Mouse (Mus musculus) midbrain, postnatal 0 days (tissue): Measurements from ENCODE around the gene Rph3a. TPM values are rescaled to one million over a fixed set of nuclear protein-coding genes. Genes with fewer than 3 reads are reported as not detected.

Experiments
- ATAC-seq: fragments of 200-750 bp; cut with Nextera tagmentation; 2 replicates; pipeline ENCODE4 v1.8.0; 2017; ENCODE audit warnings: moderate number of reproducible peaks, mild to moderate bottlenecking, moderate TSS enrichment, moderate library complexity; ENCODE audit not compliant: low FRiP score
- DNase-seq: peaks from one replicate; pipeline ENCODE4 v3.0.0-alpha.2; 2015; ENCODE audit warnings: low spot score
- H3K27ac ChIP-seq: fragments of 300-500 bp; sonication (generic); 2 replicates; pipeline ENCODE4 v1.5.1; 2014; ENCODE audit warnings: low read depth, mild to moderate bottlenecking, low read length, mixed read lengths
- H3K27me3 ChIP-seq: fragments of 300-500 bp; sonication (generic); 2 replicates; pipeline ENCODE4 v1.6.1; 2014; ENCODE audit warnings: low read length, control low read depth, mixed read lengths; ENCODE audit not compliant: insufficient read depth
- H3K36me3 ChIP-seq: fragments of 300-500 bp; sonication (generic); 2 replicates; pipeline ENCODE4 v1.6.1; 2014; ENCODE audit warnings: low read length, control low read depth, mixed read lengths; ENCODE audit not compliant: insufficient read depth
- H3K4me1 ChIP-seq: fragments of 300-500 bp; sonication (generic); 2 replicates; pipeline ENCODE4 v1.6.1; 2014; ENCODE audit warnings: mild to moderate bottlenecking, control low read depth, antibody characterized with exemption, low read length, mixed read lengths; ENCODE audit not compliant: insufficient read depth
- H3K4me2 ChIP-seq: fragments of 300-500 bp; sonication (generic); 2 replicates; pipeline ENCODE4 v1.6.1; 2014; ENCODE audit warnings: low read depth, mild to moderate bottlenecking, low read length, mixed read lengths; ENCODE audit not compliant: poor library complexity, severe bottlenecking
- H3K4me3 ChIP-seq: fragments of 300-500 bp; sonication (generic); 2 replicates; pipeline ENCODE4 v1.5.1; 2014; ENCODE audit warnings: low read depth, mild to moderate bottlenecking, low read length, moderate library complexity
- H3K9ac ChIP-seq: fragments of 300-500 bp; sonication (generic); replicated peaks from 2 replicates; pipeline ENCODE4 v1.6.1; 2014; ENCODE audit warnings: mild to moderate bottlenecking, low read length, moderate library complexity, mixed read lengths; ENCODE audit not compliant: poor library complexity, severe bottlenecking
- H3K9me3 ChIP-seq: fragments of 300-500 bp; sonication (generic); 2 replicates; pipeline ENCODE4 v1.6.1; 2016; ENCODE audit warnings: low read length, control low read depth
- CTCF ChIP-seq: IDR thresholded peaks from 2 replicates; pipeline ENCODE4 v1.5.1; 2016; ENCODE audit warnings: antibody characterized with exemption, mild to moderate bottlenecking
- WGBS: fragments of 180-500 bp; shearing (Covaris S2); extraction: QIAGEN DNeasy Blood & Tissue Kit; methylation state at CpG from one replicate; pipeline ENCODE4 v1.1.7; 2014; 5-methylcytosine and 5-hydroxymethylcytosine counted together
- polyA plus RNA-seq: library from polyadenylated mRNA; unstranded; fragments of >200 nt; fragmentation: Nextera tagmentation; extraction: Ambion mirVana; gene quantifications from 2 replicates; pipeline ENCODE4 v1.2.1, GENCODE M21; 2015
- total RNA-seq: library from RNA; depleted of rRNA; stranded (reverse); fragments of >200 nt; gene quantifications from 2 replicates; pipeline ENCODE4 v1.2.3, GENCODE M21; 2014

Gene Rph3a
- total and polyA plus RNA-seq, 2 experiments from 2014 or later = 35.5 to 44.6 TPM

DNA sequence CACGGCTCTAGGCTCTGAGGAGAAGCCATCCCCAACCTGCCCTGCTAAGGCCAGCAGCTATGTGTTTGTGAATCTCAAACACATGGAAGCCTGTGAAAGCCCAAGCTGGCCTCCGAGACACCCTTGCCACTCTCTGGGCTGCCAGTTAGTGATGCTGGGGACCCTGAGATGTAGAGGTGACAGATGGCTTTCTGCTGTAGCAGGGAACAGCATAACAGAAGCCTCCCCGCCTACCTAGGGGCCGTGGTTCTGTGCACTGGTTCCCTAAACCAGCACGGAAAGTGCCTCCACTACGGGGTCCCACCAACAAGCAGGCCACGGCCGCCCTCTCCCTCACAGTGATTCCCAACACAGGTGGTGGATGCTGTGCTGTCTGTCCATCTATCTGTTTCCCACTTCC is 43.0 kb downstream of the Rph3a start:
- Histone ChIP-seq H3K9me3 (no peaks in the 10 kb centered on the region), H3K4me3 (no peak overlapping the region), H3K27ac (no peak overlapping the region), H3K4me2 (no peak overlapping the region), H3K36me3 (no peaks in the 10 kb centered on the region), H3K4me1 (no peaks in the 10 kb centered on the region), H3K27me3 (no peaks in the 10 kb centered on the region), H3K9ac (no peak overlapping the region)
- WGBS = 87% methylated on average over 8 of the region's 8 CpGs
- TF ChIP-seq CTCF = no peak
- no peak for ATAC-seq
- no peak for DNase-seq

DNA sequence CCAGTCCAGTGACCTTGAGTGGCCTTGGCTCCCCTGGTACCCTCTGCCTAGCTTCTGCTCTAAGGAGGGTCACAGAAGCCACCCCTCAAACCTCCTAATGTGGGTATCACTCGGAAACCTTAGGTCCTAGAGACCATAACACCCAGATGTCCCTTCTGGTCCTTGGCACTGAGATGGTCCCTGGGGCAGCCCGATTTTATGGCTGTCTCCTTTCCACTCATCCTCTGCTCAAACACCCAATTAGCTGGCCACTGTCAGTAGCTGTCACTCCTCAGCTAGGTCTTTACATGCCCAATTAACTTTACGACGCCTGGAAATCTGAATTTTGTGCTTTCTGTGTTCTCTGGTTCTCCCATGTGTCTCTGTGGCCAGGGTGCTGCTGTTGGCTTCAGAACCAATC is 43.7 kb downstream of the Rph3a start:
- ATAC-seq (no peak), DNase-seq (peak; percentile 54)
- Histone ChIP-seq H3K4me2 (no peak overlapping the region), H3K4me3 (no peak overlapping the region), H3K9me3 (no peaks in the 10 kb centered on the region), H3K27me3 (no peaks in the 10 kb centered on the region), H3K36me3 (peaks cover 5% of the 10 kb centered on the region; the same call in 1 of the 2 replicates), H3K9ac (no peak overlapping the region), H3K4me1 (no peaks in the 10 kb centered on the region), H3K27ac (no peak overlapping the region)
- 87% methylated on average over 4 of the region's 4 CpGs for WGBS
- no peak for TF ChIP-seq CTCF

DNA sequence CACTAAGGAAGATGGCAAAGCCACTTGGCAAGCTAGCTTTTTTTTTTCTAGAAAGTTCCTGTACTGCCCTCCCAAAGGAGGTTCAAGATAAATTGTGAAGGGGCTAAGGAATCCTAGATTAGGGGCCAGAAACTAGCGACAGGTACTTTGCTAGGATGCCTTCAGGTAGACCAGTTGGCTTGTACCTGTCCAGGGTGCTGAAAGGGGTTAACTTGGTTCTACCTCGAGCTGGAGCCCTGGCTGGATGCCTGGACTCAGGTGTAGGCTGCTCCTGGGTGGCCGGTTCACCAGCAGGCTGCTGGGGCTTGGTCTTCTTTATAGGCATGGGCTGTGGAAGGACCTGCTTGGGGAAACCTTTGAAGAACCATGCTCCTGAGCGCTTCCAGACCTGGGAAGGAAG is 48.9 kb downstream of the Rph3a start:
- Histone ChIP-seq H3K4me1 (no peaks in the 10 kb centered on the region), H3K36me3 (peaks cover 13% of the 10 kb centered on the region), H3K27ac (no peak overlapping the region), H3K4me3 (no peak overlapping the region), H3K4me2 (no peak overlapping the region), H3K9ac (no peak overlapping the region), H3K27me3 (no peaks in the 10 kb centered on the region), H3K9me3 (no peaks in the 10 kb centered on the region)
- no peak for TF ChIP-seq CTCF
- DNase-seq (no peak), ATAC-seq (no peak)
- WGBS = 60% methylated on average over 4 of the region's 4 CpGs

DNA sequence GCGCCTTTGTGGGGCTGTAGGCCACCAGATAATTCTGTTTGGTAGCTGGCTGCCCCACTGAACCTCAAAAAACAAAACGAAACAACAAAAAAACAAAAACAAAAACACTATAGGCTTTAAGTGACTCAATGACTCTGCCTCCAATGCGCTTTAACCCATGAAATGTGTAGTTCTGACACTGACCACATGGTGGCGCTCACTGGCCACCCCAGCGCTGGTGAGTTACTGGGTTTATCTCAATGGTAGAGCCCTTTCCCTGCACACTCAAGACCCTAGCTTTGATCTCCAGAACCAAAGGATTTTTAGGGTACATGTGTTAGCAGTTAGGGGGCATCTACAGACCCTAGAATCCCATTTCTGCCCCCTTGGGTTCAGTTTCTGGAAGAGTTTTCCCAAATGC is 55.9 kb downstream of the Rph3a start:
- WGBS = 17% methylated on average over 5 of the region's 5 CpGs

DNA sequence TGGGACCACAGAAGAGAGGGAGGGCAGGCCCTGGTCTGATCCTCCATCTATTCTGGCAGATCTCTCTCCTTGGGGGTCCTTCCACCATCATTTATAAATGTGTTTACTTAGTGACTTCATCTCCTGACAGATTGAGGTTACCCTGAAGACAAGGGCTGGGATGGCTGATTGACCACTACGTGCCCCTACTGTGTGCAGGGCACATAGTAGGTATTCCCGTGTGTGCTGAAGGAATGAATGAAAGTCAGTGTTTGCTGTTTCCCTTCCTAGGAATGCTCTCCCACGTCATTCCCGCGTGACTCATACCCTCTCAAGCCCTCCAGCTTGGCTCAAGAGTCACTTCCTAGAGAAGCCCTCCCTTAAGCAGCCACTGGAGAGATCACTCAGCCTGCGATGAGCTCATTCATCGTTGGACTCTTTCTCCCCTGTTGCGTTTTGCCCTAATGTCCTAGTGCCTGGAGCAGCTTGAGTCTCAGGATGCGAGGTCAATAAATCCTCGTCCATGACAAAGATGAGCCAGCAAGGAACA is 57.6 kb downstream of the Rph3a start:
- ATAC-seq (no peak), DNase-seq (no peak)
- no peak overlapping the region for H3K27ac ChIP-seq
- H3K9me3 ChIP-seq = no peaks in the 10 kb centered on the region
- 75% methylated on average over 10 of the region's 10 CpGs for WGBS
- no peaks in the 10 kb centered on the region for H3K4me1 ChIP-seq
- H3K4me2 ChIP-seq = no peak overlapping the region
- no peak overlapping the region for H3K4me3 ChIP-seq
- TF ChIP-seq CTCF = no peak
- H3K27me3 ChIP-seq = no peaks in the 10 kb centered on the region
- H3K36me3 ChIP-seq = peaks cover 12% of the 10 kb centered on the region; the same call in 1 of the 2 replicates
- no peak overlapping the region for H3K9ac ChIP-seq

More for the DNA sequence above, 55.9 kb downstream of the Rph3a start:
- no peaks in the 10 kb centered on the region for H3K4me1 ChIP-seq
- H3K36me3 ChIP-seq = peaks cover 12% of the 10 kb centered on the region; the same call in 1 of the 2 replicates
- DNase-seq (peak; percentile 68), ATAC-seq (no peak)
- peak; percentile 95 for TF ChIP-seq CTCF
- H3K4me2 ChIP-seq = no peak overlapping the region
- no peak overlapping the region for H3K27ac ChIP-seq
- no peak overlapping the region for H3K9ac ChIP-seq
- no peak overlapping the region for H3K4me3 ChIP-seq
- no peaks in the 10 kb centered on the region for H3K27me3 ChIP-seq
- no peaks in the 10 kb centered on the region for H3K9me3 ChIP-seq

DNA sequence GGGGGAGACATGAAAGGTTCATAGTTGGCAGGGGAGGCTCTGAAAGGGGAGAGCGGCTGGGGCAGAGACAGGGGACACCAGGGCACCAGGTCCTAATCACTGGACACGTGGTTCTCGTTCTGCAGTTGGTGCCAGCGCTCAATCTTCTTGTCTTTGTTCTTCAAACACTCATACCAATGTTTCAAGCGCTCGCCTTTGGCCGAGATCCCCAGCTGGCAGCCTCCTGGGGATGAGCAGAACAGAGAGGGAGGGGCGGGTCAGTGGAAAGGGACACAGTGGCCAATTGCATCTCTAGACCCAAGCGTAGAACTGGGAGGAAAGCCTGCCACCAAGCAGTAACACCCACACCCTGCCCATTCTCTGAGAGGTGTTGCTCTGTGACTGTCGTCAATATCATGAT is 67.8 kb downstream of the Rph3a start:
- DNase-seq (no peak), ATAC-seq (no peak)
- Histone ChIP-seq H3K27ac (no peak overlapping the region), H3K4me3 (no peak overlapping the region), H3K36me3 (peaks cover 6% of the 10 kb centered on the region; the same call in 1 of the 2 replicates), H3K9me3 (no peaks in the 10 kb centered on the region), H3K9ac (no peak overlapping the region), H3K4me1 (no peaks in the 10 kb centered on the region), H3K27me3 (no peaks in the 10 kb centered on the region), H3K4me2 (no peak overlapping the region)
- no peak for TF ChIP-seq CTCF
- WGBS = 66% methylated on average over 10 of the region's 10 CpGs
